Mouse (Mus musculus) liver, adult 2 months (tissue): ENCODE data around the gene Arhgap35.

Source experiments
- CTCF ChIP-seq: fragments of 200-500 bp; IDR thresholded peaks from 2 replicates; pipeline ENCODE4 v1.5.1; 2011; ENCODE audit warnings: low read depth, low read length, control low read depth
- POLR2A ChIP-seq: fragments of 200-500 bp; IDR thresholded peaks from 2 replicates; pipeline ENCODE4 v1.6.1; 2011; ENCODE audit warnings: low read length, control low read depth; ENCODE audit not compliant: insufficient read depth; ENCODE audit errors: extremely low read depth

- TF ChIP-seq CTCF (no peak), POLR2A (no peak)
Observed at GRCm38 (mm10) chr7:16519310-16519709, 95.5 kb downstream of the Arhgap35 start.
